Mouse (Mus musculus) testis, postnatal 14 days (tissue): ENCODE data around the gene Slc5a6.

Source experiments
- DNase-seq: peaks from one replicate; pipeline ENCODE4 v3.0.0; 2021; ENCODE audit warnings: low spot score

Slc5a6 gene

DNA sequence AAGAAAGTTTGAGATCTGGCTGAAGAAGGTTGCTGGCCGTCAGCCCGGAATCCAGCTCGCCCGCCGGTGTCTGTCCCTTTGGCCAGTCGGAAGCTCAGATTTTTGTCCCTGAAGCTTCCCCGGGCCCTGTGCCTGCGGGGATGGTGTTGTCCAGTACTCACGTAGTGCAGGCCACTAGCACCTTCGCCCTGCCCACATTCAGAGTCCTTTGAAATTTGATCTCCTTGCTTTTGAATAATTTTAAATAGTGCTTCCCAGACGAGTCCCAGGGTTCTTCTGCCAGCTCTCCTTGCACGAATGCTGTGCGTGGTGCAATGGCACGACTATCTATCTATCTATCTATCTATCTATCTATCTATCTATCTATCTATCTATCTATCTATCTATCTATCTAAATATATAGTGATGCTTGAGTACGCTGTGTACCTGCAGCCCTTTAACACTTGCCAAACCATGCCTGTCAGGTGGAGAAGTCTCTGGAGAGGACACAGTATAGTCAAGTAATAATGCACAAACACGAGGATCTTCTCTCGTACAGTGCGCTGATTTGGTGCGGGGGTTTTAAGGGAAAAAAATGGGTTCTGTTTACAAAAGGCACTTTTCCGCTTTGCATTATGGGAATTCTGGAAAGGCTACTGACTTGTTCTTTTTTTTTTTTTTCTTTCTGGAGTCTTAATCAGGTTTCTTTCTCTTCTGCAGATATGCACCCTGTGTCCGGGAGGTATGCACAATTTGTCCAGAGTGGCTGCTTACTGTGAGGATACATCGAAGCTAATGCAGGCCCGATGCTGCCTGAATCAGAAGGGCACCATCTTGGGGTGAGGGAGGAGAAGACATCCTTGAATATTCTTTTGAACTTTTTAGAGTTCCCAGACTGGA, at the start of gene Slc5a6:
TSS of gene Slc5a6 (minus strand) at position 162 of the 879 bp plus-strand sequence.
- DNase-seq = peak; percentile 52

DNA sequence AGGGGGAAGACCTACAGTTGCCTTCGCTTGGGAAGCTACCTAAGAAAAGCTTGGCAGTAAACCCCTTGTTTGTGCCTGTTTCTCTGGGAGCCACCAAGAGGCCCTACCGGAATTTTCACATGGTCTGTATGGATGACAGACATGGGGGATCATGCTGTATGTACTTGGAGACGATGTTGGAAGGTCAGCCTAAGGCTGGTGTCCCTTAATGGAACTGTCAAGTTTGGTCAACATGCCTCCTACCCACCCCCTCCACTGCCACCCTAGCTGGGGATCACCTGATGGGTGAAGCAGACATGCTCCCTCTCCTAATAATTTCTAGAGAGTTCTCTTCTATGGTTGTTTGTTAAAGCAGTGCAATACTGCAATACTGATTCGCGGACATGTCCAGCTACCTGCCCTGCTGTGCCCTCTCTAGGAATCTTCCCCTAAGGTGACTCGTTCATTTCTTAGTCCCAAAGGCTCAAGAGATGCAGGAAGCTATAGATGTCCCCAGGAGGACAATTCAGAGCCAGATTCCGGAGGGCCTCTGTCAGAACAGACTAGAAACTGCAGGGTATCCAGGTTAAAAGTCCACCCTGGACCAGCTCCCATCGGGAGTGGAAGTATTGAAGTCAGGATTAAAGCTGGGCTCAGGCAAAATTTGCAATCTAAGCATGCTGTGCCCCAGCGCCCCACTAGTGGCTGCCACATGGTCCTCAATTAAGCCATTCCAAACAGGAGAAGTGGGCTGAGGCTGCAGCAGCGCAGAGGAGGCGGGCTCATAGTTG, 47.2 kb upstream of the Slc5a6 start:
- no peak for DNase-seq

DNA sequence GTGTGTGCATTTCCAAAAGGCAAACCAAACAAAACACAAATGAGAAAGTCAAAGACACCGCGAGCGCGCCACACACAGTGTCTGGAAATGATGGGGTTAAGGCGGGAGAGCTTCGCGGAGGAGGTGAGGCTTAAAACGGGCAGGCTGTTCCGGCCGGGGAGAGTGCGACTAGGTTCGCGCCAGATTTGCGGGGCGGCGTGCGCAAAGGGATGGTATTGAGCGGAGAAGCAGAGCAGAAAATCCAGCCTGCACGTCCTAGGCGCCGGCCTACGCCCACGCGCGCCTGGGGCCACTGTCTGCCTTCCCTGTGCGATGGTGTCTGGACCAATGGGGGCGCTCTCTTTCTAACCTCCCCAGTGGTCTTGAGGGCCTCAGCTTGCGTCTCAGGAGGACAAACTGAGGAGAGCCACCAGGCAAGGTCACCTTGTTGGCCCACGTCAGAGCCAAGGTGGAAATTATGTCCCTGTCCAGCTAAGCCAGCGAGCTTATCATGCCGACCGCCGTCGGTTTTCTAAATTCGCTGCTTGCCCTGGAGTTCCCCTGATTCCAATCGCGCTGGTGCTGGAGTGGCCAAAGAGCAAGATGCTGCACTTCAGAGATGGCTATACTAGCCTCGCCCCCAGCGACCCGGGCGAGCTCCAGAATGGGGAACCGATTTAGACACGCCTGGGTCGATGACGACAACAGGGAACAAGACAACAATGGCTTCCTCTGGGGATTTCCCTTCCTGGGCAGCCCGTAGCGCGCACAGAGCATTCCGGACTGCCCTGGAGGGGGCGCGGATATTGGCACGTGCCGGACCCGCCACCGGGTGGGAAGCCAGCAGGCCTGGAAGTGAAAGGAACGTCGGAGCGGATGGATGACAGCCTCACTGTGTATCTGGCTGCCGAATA, 46.3 kb upstream of the Slc5a6 start:
- peak; percentile 26 for DNase-seq

DNA sequence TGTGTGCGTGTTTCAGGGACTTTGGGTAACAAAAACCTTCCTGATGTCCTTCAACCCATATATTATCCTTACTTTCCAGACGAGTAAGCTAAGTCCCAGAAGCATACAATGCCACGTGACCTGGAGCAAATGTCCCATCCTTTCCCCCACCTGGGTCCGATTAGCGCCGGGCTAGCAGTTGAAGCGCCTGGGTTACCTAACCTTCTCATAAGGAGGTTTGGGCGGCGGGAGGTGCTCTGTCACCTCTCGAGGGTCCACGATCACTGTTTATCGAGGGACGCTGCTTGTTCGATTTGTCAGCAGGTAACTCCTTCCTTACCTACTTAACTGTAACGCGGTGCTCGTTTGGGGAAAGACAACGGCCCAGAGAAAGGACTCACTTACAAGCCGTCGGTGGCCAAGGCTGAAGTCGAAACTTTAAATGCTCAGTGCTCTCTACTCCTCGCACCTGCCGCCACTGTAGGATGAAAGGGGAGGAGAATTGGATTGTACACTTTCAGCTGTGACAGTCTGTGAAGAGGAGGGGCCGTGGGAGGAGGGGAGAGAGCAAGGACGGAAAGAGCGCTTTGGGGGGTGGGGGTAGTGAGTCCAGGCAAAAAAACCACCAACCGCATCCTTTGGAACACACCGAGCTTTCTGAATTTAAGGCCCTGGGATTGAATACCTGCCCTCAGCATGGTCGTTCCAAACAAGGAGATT, 45.5 kb upstream of the Slc5a6 start:
- DNase-seq = no peak

DNA sequence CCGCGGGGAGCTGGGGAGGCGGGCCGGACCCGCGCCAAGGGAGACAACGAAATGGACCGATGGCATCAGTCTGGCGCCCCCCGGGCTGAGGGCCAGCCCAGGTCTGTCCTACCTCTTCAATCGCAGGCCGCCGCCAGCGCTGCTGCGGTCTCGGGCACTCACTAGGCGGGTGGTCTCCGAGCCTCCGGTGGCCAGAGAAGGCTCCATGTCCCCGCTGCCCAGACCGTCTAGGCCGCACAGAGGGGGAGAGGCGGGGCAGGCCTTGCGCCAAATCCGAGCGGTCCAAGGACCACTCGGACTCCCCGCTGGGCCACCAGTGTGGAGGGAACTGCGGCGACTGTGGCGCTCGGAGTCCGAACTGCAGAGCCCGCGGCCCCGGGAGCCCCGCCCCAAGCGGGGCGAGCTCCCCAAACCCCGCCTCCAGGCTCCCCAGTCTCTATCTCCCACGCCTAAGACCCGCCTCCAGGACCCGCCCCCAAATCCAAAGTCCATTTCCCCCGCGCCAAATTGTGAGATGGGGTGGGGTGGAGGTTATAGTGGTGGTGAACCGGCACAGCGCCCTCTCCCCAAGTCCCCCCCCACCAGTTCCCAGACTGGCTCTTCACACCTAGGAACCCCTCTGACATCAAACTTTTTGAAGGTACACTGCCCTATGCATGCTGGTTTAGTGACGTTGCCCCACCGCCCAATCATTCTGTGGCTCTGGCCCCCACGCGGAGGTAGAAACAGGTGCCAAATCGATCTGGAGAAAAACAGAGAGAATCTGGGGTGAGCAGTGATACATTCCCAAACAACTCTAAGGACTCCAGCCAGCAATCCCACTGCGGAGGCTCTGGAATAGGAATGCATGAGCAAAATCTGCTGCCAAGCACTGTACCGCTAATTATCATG, 44.7 kb upstream of the Slc5a6 start:
- DNase-seq = peak; percentile 35

DNA sequence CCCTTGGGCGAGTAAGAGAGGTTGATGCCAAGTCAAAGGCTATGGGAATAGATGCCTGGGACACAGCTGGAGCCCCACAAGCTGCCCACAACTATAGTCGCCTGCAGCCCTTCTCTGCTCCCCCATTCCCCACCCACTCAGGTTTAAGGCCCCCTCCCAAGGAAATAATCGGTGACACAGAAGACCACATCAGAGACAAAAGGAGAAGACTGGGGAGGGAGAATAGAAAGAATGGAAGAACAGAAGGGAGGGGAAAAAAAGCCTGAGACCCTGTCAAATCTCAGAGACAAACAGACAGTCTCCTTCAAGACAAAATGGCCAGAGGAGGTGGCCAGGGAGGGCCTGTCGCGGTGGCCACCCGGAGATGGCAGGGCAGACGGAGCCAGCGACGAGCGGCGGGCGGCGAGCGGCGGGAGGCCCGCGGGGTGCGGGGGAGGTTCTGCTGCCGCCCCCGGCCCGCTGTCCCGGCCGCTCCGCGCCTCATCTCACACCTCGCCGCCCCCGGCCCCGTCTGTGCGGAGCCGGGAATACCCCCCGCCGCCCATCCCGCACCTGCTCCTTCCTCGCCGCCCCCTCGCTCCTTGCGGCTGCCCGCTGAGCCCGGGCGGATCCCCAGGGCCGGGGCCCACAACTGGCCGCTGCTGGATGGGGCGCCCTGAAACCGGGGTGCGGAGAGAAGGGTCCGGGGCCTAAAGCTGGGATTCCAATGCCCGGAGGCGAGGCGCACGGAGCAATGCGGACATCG, 43.7 kb upstream of the Slc5a6 start:
- no peak for DNase-seq

DNA sequence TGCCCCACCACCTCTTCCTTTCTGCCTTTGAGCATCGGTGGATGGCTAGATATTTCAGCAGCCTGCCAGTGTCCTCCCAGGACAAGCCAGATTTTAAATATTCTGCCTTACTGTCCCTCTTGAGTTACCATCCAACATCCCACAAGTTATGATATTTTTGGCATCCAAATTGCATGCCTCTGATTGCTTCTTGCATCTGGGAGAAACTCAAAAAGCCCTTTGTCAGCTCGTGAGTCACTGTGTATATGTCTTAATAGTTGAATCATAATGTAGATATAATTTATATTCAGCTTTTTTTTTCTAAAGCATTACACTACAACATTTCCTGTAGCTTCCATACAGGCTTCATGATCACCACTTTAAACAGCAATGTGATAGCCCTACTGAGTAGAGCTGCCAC, 38.4 kb upstream of the Slc5a6 start:
- no peak for DNase-seq

DNA sequence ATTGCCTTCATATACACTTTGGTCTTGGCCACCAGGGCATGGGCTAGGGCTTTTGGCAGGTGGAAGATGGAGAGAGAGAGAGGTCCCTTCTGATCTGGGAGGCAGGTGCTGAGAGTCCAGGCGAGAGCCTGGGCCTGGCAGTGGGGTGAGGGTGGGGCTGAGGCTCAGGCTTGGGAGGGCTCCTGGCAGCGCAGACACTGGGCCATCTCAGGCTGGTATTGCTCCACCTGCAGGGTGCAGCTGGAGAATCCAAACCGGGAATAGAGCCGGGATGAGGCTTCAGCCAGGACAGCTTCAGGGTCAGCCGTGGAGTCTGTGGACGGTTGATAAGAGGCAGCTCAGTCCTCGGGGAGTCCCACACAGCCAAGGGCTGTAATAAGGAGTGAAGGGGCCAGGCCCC, 37.9 kb upstream of the Slc5a6 start:
- DNase-seq = no peak

DNA sequence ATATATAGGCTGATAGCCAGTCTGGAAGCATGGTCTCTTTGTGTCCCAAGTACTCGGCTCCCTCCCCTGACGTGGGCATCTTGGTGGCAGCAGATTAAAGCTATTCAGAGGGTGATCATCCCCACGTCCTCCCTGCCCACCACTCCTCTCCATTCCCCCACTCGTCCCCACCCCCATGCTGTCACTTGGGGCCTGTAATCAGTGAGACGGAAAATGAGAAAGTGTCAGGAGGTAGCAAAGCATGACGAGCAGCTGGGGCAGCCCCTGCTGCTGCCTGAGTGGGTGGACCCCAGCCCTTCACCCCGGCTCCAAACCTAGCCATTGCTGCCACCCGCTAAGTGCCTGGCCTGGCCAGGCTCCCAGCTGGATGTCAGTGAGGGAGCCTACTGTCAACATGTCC, 35.2 kb upstream of the Slc5a6 start:
- DNase-seq = no peak

DNA sequence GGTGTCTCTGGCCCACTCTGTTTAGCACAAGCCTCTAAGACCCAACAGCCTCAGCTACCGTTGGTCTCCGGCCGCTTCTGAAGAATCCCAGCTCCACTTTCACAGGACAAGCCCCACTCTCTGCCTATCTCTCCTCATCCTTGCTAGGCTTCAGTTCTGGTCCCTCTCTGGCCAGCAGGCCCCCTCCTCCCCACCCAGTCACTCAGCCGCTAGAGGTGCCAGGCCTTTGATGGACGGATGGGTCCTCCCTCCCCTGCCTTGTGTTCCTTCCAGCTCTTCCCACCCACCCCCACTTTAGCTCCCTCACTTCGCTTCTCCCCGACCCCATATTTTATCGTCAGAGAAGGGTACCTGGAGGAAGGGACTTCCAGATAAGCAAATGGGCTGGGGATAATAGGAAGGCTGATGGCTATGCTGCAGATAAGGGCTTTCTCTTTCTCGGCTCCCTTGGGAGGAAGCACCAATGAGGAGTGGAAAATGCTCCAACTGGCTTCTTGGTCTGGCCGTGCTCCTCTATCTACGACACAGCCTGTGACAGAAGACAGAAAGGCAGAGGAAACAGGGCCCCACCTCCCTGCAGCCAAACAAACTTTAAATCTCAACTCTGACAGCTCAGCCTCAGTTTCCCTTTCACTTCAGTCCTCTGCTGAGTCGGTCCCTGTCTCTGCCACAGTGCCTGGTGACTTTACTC, 34.4 kb upstream of the Slc5a6 start:
- DNase-seq = no peak

DNA sequence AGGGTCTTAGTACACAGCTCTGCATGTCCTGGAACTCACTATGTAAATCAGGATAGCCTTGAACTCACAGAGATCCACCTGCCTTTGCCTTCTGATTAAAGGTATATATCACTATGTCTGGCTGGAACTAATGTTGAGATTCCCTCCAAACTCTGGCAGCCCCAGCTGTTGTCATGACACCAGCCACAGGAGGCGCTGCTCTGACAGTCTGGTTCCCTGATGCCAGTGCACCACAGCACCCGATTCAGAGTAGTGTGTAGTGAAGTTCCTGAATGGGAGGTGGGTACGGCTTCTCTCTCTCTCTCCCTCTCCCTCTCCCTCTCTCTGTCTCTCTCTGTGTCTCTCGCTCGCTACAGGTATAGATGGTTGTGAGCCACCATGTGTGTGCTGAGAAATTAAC, 33.6 kb upstream of the Slc5a6 start:
- no peak for DNase-seq

DNA sequence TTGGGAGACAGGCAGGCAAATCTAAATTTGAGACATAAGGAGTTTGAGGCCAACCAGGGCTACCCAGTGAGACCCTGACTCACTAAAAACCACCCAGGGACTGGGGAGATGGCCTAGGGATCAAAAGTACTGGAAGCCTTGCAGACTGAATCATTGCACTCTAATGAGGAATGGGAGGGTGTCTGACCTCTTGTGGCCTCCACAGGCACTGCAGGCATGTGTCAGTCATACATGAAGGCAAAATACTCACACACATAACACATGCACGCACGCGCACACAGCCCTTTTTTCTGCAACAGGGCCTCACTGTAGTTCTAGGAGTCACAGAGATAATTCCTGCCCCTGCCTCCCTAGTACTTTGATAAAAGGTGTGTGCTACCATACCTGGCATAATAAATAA, 32.7 kb upstream of the Slc5a6 start:
- no peak for DNase-seq

DNA sequence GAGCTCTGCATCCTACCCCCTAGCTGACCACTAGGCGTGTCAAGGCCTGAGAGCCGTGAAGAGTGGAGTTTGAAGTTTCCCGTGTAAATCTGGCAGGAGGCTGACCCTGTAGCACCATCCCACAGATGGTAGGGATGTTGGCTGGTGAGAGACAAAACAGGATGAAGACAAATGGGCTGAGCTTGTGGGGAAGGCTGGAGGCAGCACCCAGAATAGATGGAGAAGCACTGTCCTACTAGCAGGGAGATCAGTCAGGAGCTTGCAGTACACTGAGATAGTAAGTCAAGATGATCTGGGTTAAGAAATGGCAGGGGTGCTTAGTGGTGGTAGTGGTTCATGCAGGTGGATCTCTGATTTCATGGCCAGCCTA, 32.1 kb upstream of the Slc5a6 start:
- DNase-seq = no peak

DNA sequence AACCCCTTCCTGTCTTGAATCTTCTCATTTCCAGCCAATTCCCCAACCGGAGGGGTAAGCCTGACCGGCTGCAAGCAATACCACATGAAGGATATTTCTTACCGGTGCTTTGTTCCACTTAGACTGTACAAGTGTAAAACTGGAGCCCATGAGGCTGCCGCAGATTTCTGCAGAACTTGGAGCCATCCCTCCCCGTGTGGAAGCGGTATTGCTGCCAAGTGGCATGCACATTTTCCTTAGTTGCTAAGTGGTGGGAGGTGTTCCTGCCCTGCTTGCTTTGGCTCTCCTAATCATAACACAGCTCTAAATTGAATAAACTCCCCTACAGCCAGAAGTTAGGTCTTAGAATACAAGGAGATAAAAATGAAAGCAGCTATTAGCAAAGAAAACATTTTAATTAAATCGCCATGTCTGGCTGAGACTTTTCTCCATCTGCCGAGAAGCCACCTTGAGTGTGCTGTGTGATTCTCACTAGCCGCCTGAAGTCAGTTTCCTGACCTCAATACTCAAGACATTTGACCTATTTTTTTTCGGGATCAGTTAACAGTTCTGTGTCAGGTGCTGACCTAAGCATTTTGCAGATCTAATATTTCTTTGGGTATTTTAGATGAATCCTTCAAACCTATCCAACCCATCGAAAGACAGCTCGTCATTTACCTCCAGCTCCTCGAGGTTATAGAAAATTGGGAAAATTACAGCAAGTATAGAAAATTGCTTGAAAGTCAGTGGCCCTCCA, 31.5 kb upstream of the Slc5a6 start:
- DNase-seq = no peak

DNA sequence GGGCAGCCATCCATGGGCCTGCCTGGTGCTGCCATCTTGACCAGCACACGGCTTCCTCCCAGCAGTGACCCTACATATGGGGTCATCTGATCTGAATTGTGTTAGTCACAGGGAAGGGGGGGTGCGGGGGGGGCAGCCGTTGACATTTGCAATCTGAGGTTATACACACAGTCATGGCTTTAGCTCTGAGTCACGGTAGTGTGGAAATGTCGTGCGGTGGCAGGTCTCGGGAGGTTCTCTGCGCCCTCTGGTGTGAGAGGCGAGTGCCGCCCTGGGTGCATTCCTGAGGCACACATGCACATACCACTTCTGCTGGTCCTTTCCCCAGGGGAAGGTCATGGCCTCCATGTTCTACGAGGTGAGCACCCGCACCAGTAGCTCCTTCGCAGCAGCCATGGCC, 27.6 kb upstream of the Slc5a6 start:
- DNase-seq = no peak

DNA sequence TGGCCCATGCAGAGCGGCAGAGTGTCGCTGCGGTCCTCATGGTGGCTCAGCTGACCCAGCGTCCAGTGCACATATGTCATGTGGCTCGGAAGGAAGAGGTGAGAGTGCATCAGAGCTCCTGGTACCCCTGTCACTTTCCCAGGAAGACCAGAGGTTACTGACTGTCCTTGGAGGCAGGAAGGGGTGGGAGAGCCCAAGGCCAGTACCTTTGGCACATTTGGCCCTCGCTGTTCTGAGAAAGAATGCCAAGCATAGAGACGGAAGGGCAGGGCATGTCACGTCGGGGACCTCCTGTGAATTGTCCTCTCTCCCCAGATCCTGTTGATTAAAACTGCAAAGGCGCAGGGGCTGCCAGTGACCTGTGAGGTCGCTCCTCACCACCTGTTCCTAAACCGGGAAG, 24.5 kb upstream of the Slc5a6 start:
- no peak for DNase-seq

DNA sequence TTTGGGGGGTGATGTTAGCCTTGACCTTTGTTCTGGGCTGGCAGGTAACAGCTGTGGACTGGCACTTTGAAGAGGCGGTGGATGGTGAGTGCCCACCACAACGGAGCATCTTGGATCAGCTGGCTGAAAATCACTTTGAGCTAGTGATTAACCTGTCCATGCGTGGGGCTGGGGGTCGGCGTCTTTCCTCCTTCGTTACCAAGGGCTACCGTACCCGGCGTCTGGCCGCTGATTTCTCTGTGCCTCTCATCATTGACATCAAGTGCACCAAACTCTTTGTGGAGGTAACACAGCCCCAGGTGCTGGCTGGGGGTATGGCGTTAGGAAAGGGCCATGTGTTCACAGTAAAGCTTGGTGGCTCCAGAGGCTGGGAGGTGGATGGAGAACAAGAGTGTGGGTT, 23.1 kb upstream of the Slc5a6 start:
- DNase-seq = no peak

DNA sequence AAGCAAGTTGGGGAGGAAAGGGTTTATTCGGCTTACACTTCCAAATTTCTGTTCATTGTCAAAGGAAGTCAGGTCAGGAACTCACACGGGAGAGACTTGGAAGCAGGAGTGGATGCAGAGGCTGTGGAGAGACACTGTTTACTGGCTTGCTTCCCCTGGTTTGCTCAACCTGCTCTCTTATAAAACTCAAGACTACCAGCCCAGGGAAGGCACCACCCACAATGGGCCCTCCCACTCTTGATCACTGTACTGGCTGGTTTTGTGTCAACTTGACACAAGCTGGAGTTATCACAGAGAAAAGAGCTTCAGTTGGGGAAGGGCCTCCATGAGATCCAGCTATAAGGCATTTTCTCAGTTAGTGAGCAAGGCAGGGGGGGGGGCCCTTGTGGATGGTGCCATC, 22.3 kb upstream of the Slc5a6 start:
- no peak for DNase-seq

DNA sequence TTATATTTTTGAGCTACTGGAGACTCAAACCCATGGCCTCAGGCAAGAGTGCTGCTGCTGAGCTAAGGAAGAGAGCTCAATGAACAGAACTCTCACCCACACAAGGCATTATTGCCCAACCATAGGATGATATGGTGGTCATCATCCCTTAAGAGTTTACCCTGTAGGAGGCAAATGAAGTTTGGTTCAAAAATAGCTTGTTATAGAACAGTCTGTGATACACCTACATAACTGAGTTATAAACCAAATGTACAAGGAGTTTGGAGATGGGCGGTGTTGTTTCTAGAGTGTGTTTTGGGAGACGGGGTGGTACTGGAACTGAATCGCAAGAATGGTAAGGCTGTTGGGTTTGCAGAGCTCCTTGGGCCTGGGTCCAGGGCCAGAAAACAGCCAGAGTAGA, 21.1 kb upstream of the Slc5a6 start:
- DNase-seq = no peak
